Mouse (Mus musculus): ENCODE measurements at regions not wholly inside any gene's neighbourhood (a gene's known extent, or its start where the extent isn't known, plus 50 kb on each side); places are given as distances from the start of the nearest gene placed in this dataset.

DNA sequence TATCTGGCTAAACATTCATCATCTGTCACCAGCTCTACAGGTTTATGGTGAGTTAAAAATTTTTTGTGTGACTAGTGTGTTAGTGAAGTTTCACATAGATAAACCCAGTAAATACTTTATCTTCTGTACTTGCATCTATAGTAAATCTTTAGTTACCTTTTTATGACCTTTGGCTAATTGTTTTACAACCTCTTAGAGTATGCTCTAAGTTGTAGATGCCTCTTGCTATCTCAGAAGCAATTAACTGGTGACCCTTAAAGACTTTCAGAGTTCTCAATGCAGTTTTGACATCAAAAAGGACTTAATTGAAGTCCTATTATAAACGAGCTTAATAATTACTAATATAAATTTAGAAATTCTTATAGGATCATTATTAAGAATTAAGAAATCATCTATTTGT, 265.6 kb downstream of the Hivep2 start:
- in situ Hi-C loops (cut with MboI, MseI) = no loop called here

DNA sequence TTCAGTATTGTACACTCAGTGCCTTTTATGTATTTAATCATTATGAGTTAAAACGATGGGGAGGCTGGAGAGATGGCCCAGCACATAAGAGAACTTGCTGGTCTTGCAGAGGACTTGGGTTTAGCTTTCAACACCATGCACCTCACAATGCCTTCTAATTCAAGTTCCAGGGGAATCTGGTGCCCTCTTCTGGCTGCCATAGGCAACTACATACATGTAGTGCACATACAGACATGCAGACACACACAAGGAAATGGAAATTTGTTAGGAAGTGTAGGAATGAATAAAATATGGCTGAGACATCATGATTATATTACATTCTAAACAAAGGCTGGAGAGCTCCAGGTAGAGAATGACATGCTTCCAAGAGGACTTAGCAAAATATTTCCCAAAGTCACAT, 251.4 kb downstream of the Hivep2 start:
- in situ Hi-C loops (cut with MboI, MseI) = loop anchor here (25.0 kb wide), 1 partner anchor 255 kb away; the partner anchor contains the start of gene Hivep2

DNA sequence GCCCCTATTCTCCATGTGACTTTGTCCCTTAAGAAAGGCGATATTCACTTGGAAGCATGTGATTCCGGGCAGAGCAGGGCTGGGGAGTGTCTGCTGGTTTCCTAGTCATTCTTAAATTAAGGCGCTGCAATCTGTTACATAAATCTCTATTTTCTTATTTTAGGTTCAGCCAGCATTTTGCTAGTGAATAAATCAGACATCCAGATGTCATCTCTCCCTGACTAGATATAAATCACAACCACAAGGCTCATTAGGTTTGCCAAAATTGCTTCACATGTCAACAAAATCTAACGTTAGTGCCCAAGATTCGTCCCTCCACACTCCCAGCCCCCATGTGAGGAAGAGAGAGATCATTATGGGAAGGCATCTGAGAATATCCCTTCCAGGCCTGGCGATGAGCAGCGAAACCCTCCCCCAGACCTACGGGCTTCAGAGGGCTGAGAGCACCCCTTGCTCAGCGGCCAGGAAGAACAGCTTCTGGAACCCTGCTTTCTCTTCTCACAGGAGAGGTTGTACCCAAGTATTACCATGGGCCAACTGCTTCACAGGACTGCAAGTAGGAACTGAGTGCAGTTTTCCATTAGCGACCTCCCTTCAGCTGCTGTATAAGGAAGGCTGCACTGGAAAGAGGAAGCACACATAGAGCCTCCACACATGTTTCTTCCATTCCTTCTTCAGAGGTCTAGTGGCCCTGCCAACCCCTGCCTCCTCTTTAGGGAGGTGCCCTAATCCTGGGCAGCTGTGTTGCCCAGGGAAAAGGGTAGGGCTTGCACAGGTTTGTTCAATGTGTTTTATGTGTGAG, 250.5 kb downstream of the Hivep2 start:
- in situ Hi-C loops (cut with MboI, MseI) = loop anchor here (25.0 kb wide), 1 partner anchor 254 kb away; the partner anchor contains the start of gene Hivep2

DNA sequence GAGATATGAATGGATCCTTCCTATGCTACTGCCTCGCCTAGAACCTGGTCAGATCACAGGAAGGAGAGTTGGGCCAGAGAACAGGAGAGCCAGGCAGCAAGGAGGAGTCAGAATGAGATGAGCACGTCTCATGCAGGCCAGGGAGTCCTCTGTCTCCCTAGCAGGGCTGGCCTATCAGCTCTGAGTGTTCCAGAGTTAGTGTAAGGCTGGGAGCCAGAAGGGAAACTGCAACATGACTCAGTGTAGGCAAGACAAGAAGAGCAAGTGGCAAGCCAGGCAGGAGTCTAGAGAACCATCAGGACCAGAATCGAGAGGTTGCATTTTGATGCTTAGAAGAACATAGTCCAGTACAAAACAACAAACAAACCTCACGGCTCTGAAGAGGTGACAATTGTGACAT, 249.6 kb downstream of the Hivep2 start:
- in situ Hi-C loops (cut with MboI, MseI) = loop anchor here (25.0 kb wide), 1 partner anchor 253 kb away; the partner anchor contains the start of gene Hivep2

DNA sequence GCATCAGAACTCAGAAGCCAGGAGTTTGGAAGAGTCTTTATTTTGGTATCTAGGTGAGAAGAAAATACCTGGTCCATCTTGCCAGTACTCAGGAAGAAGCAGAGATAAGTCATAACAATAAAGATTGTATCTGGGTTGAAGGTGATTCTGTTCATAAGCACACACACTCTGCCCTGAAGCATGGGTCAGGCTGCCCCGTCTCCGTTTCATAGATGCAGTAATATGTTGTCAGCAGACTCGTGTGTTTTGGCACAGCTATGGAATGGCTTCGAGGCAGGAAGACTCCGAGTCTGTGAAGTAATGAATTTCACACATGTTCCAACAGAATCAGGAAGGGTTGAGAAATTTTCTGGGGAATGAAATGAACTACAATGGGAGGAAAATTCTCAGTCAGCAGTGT, 247.7 kb downstream of the Hivep2 start:
- in situ Hi-C loops (cut with MboI, MseI) = loop anchor here (25.0 kb wide), 1 partner anchor 251 kb away; the partner anchor contains the start of gene Hivep2

DNA sequence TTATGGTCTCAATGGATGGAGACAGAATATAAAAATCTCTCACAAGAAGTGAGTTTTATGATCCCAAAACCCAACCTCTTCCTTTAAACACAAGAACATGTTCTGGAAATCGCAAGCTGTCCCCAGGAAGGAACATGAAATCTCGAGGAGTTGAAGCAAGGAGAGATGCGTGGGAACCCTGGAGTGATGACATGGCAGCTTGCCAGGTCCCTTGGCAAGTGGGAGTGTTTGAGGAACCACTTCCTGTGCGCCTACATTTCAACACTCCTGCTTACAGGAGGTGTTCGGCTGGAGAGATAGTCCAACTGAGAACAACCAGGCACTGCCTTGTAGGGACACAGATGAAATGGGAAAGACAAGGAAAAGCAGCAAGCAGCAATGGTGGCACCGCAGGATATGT, 246.1 kb downstream of the Hivep2 start:
- in situ Hi-C loops (cut with MboI, MseI) = loop anchor here (25.0 kb wide), 1 partner anchor 250 kb away; the partner anchor contains the start of gene Hivep2

DNA sequence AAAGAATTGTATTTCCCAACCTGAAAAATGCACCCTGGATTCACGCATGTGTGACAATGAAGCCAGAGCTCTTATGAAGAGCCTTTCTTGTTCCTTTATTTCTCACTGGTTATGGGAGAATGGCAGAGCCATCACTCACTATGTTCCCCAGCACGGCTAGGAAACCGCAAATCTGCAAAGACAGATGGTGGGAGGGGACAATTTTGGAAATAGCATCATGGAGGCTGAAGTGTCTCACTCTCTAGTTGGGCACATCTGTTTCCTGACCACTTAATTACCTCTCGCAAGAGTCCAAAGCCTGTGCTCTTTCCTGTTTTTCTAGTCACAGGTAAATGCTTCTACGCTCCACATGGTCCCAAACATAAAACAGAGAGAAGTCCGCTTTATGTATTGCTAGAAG, 245.6 kb downstream of the Hivep2 start:
- in situ Hi-C loops (cut with MboI, MseI) = loop anchor here (25.0 kb wide), 1 partner anchor 249 kb away; the partner anchor contains the start of gene Hivep2

DNA sequence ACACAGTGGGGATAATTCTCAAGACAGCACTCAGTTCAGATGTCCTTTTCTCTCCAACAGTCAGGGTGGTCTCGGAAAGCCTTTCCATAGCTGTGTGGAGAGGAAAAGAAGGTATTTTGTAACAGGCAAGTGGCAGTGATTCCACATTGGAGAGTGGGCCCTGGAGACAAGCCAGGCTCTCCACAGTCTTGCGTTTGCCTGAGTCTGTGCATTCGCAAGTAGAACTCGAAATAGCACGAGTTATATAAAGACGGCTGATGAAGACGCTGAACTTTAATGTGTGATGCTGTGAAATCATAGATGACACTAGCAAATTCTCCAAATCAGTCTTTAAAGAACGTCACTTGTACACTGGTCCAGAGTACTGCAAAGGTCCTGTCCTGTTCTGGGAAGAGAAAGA, 244.6 kb downstream of the Hivep2 start:
- in situ Hi-C loops (cut with MboI, MseI) = loop anchor here (25.0 kb wide), 1 partner anchor 248 kb away; the partner anchor contains the start of gene Hivep2

DNA sequence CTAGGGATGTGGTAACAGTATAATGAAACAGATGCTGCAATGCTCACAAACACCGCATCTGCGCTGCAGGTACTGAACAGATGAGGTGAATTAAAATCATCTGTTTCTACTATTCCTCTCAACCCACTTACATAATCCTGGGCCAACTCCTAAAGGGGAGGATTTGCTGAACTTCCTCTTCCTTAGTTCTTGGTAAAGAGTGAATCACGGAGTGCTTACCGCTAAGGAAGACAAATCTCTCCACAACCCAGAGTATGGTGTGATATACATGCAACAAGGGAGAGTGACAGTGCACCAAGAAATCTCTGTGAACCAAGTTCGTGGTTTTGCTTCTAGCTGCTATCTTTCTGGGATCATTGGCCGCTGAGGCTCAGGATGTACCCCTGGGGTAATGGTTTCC, 244.2 kb downstream of the Hivep2 start:
- in situ Hi-C loops (cut with MboI, MseI) = loop anchor here (25.0 kb wide), 1 partner anchor 248 kb away; the partner anchor contains the start of gene Hivep2

DNA sequence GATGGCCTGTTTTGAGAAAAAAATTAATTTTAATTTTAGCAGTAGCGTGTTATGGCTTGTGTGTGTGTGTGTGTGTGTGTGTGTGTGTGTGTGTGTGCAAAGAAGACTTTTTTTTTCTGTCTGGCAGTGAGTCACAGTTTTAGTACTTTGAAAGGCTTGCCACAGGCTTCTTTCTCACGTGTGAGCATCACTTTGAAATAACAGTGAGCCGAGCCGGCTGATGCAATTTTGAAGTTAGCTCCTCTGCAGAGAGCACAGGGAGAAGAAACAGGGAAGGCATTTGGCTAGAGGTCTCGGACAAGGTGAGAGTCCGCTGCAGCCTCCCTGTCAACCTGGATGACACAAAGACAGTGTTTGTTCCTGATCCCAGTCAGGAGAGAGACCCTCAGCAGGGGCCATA, 242.3 kb downstream of the Hivep2 start:
- in situ Hi-C loops (cut with MboI, MseI) = loop anchor here (25.0 kb wide), 1 partner anchor 246 kb away; the partner anchor contains the start of gene Hivep2

DNA sequence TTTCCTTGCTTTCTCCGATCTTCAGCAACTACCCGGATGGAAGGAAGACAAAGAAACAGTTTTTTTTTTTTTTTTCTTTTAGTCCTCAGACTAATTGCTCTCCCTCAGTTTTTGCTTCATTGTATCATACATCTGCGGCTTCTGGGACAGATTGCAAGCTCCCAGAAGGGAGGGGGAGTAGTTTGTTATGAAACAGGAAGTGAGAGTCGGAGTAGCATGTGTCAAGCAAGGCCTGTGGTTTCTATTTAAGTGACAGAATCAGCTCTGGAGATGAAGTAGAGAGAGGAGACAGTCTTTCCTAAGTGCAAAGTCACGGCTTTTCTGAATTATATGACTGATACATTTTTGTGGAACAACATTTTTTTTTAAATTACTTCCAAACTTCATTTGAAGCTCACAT, 241.7 kb downstream of the Hivep2 start:
- in situ Hi-C loops (cut with MboI, MseI) = loop anchor here (25.0 kb wide), 1 partner anchor 245 kb away; the partner anchor contains the start of gene Hivep2

DNA sequence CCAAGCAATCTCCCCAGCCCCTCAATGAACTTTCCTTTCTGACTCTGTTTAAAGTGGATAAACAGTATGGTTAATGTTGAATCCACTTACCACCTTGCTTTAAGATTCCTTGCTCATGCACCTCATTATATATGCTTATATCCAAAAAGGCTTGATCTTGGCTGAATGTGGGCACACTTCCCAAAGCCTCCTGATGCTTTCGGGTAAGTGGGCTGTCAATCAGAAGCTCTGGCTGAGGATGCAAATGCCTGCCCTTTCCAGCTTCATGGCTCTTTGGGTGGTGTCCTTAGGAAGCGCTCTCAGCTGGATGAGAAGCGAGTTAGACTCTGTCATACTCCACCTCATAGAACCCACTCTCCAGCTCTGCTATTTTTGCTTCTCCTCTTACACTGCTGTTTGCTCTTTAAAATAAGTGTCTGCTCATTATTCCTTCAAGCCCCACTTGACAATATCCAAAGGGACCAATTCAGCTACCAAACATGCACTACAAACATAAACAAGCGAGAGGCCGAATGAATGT, 241.2 kb downstream of the Hivep2 start:
- in situ Hi-C loops (cut with MboI, MseI) = loop anchor here (25.0 kb wide), 1 partner anchor 245 kb away; the partner anchor contains the start of gene Hivep2

Measured in T-helper 2 cell (primary cell).